Mouse (Mus musculus) lung, postnatal 0 days (tissue): ENCODE data around the gene Rpn1.

Experiments
- CTCF ChIP-seq: IDR thresholded peaks from 2 replicates; pipeline ENCODE4 v1.5.1; 2016; ENCODE audit warnings: antibody characterized with exemption, mild to moderate bottlenecking
- EP300 ChIP-seq: IDR thresholded peaks from 2 replicates; pipeline ENCODE4 v1.6.1; 2016; ENCODE audit warnings: antibody characterized with exemption, mild to moderate bottlenecking, control low read depth

DNA sequence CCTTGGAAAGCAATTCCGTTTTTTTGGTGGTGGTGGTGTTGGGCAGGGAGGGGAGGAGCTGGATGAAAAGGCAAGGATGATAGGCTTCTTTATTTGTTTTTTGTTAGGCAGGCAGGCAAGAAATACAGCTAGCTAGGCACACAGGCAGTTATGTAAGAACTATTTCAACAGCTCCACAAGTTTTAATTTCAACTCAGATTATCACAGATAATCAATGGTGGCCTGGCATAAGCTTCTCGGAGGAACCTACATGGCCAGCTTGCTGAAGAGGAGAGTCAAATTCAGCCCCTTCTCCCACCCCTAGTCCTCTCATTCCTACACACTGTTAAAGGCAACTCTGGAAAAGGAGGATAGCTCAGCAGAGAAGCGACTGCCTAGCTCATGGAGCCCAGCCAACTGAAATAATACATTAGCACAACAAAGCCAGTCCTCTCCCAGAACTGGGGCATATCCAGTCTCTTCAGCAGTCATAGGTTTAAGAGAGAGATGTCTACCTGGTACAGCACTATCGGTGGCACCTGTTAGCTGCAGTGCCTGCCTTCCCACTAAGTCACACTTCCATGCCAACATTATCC lies 46.7 kb upstream of the Rpn1 start:
- no peak for TF ChIP-seq CTCF
- TF ChIP-seq EP300 = no peak
